Comparison of ENCODE assay signal across 21 mouse cellular contexts in the genomic region with DNA sequence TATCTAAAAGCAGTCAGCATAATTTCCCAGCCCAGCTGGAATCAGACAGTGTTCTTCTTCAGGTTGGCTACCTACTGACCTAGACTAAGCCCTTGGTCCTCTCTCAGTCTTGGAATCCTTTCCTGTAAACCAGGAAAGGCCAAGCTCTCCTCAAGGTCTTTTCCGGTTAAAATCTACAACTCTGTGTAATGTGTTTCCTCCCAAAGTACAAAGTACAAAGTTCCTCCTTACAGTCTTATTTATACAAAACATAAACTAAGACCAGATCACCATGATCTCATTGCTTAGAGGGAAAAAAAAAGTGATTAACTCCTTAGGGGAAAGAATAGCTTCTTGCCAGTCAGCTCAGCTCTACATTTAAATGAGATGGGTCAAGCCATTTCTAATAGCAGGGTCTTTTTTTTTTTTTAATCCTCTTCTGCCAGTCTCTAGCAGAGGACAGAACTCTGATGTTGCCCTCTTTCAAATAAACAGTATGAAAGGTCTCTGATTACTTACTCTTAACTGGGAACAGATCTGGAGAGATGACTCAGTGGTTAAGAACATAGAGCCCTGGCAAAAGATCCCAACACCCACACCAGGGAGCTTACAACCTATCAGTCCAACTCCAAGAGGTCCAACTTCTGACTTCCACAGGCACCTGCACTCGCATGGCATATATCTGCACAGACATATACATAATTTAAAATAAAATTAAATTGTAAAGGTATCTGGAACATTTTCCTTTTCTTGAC.
"Had no signal": no experiment of that assay in that cellular context is flagged by ENCODE, and none has a peak within 500 bp of the region (broad histone marks: within the 10 kb centered on the region; RNA-seq: fewer than 3 reads in every experiment).

No protein-coding gene starts in this region.

- H3K4me1 ChIP-seq: limb, embryonic 13.5 days; midbrain, embryonic 15.5 days; neural tube, embryonic 12.5 days; neural tube, embryonic 15.5 days had no signal

- DNase-seq: kidney, adult 18-20 months; kidney, adult 9 months; kidney, postnatal 14 days; kidney, postnatal 4 days; layer of hippocampus, adult 9-11 months; liver; liver, embryonic 13.5 days; lung, postnatal 10 days; retina, postnatal 1 day; right cerebral cortex, postnatal 25 days; thymus, adult 2 months; thymus, postnatal 14 days; thymus, postnatal 4 days had no signal

- ATAC-seq: midbrain, embryonic 15.5 days had no signal

- H3K4me2 ChIP-seq: limb, embryonic 13.5 days; liver, embryonic 13.5 days; midbrain, embryonic 12.5 days; midbrain, embryonic 15.5 days; neural tube, embryonic 12.5 days; neural tube, embryonic 15.5 days had no signal

- H3K9ac ChIP-seq: limb, embryonic 13.5 days; liver, embryonic 13.5 days; midbrain, embryonic 12.5 days; midbrain, embryonic 15.5 days; neural tube, embryonic 12.5 days; neural tube, embryonic 15.5 days had no signal

- H3K27me3 ChIP-seq: midbrain, embryonic 12.5 days; midbrain, embryonic 15.5 days; neural tube, embryonic 12.5 days; neural tube, embryonic 15.5 days had no signal

- H3K27ac ChIP-seq: layer of hippocampus, adult 2 months; limb, embryonic 10.5 days; limb, embryonic 13.5 days; liver, embryonic 13.5 days; macrophage; midbrain, embryonic 12.5 days; midbrain, embryonic 15.5 days; neural tube, embryonic 12.5 days; neural tube, embryonic 15.5 days had no signal

- H3K9me3 ChIP-seq: limb, embryonic 10.5 days; limb, embryonic 13.5 days; liver, embryonic 13.5 days; midbrain, embryonic 12.5 days; midbrain, embryonic 15.5 days; neural tube, embryonic 12.5 days; neural tube, embryonic 15.5 days had no signal

- H3K4me3 ChIP-seq: layer of hippocampus, adult 2 months; limb, embryonic 10.5 days; limb, embryonic 13.5 days; liver, embryonic 13.5 days; midbrain, embryonic 12.5 days; midbrain, embryonic 15.5 days; neural tube, embryonic 12.5 days; neural tube, embryonic 15.5 days had no signal

- H3K36me3 ChIP-seq: limb, embryonic 10.5 days; limb, embryonic 13.5 days; midbrain, embryonic 12.5 days; midbrain, embryonic 15.5 days; neural tube, embryonic 12.5 days; neural tube, embryonic 15.5 days had no signal
